Comparison of ENCODE assay signal across 9 mouse cellular contexts in the genomic region with DNA sequence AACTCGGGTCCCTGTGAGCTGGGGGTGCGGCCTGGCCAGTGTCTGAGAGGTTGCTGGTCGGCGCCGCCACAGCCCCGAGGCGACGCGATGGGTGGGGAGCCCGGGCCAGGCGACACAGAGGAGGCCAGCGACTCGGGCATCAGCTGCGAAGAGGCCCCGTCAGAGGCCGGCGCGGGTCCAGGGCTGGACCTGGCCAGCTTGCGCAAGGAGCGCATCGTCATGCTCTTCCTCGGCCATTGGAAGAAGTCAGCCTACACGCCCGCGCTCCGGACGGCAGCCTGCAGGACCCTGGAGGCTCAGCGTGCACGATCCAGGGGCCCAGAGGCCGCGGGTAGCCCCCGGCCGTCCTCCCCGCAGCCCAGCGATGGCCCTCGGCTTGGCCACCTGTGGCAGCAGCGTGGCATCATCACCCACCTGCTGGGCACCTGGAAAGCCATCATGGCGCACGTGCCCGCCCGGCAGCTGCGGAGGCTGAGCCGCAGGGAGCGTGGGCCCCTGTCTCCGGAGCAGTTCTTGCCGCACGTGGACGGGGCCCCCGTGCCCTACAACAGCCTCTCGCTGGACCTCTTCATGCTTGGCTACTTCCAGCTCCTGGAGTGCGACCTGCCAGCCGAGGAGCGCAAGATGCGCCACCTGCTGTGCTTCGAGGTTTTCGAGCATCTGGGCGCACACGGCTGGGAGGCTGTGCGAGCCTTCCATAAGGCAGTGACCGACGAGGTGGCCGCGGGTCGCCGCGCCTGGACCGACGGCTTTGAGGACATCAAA. TPM values are rescaled to one million over a fixed set of nuclear protein-coding genes. Genes with fewer than 3 reads are reported as not detected.
A peak's percentile ranks its signal among the peaks of the same experiment; 100 is the strongest.
DNase-seq lines count a peak whose midpoint lies in the region; ATAC-seq lines count a peak whose summit lies in the region.
"Had no signal": no experiment of that assay in that cellular context is flagged by ENCODE, and none has a peak within 500 bp of the region (broad histone marks: within the 10 kb centered on the region; RNA-seq: fewer than 3 reads in every experiment).

No protein-coding gene starts in this region.

- peak; percentile 17 to 20 for DNase-seq in left cerebral cortex, adult 18-20 months (ENCODE audit: low spot score in 2 of 2)
- no peak for DNase-seq in left cerebral cortex, postnatal 14 days (ENCODE audit: low spot score in 2 of 2)
- DNase-seq in embryonic facial prominence, embryonic 11.5 days (ENCODE audit: low spot score), result peak; percentile 48
- peak; percentile 38 for DNase-seq in hindbrain, embryonic 10.5 days (ENCODE audit: low spot score)
- DNase-seq in ovary, postnatal 36 days (ENCODE audit: low spot score), result no peak
- DNase-seq in left cerebral cortex, postnatal 10 days (ENCODE audit: extremely low spot score in 1 of 2, low spot score in 2 of 2), result no peak

- 0 out of 2 replicates have a peak, but pooled peaks have one; percentile 41 for ATAC-seq in embryonic facial prominence, embryonic 11.5 days (replicated peaks; ENCODE audit: insufficient number of reproducible peaks, low FRiP score, low TSS enrichment, low read depth)
- no peak for ATAC-seq in limb, embryonic 12.5 days (ENCODE audit: insufficient number of reproducible peaks, insufficient read depth, low FRiP score, low TSS enrichment, low read depth)
- ATAC-seq in stomach, embryonic 14.5 days (ENCODE audit: insufficient number of reproducible peaks, insufficient read depth, low FRiP score, low read depth), result no peak

- intact Hi-C loops in left cerebral cortex, postnatal 14 days (cut with DNase I), result no loop called here
- intact Hi-C loops in left cerebral cortex, postnatal 10 days (cut with DNase I), result no loop called here

- peak overlapping the region; percentile 57 for H3K4me2 ChIP-seq in embryonic facial prominence, embryonic 11.5 days (ENCODE audit: low read depth, low read length)
- peak overlapping the region; percentile 58 for H3K4me2 ChIP-seq in limb, embryonic 12.5 days
- H3K4me2 ChIP-seq in stomach, embryonic 14.5 days (replicated peaks; ENCODE audit: low read depth, low read length), result peak overlapping the region; percentile 29
- H3K4me2 ChIP-seq: liver, embryonic 15.5 days had no signal

- 2% methylated on average over 66 of the region's 68 CpGs for WGBS in embryonic facial prominence, embryonic 11.5 days
- 3% methylated on average over 68 of the region's 68 CpGs for whole genome bisulfite sequencing in hindbrain, embryonic 10.5 days
- 4% methylated on average over 68 of the region's 68 CpGs for WGBS in limb, embryonic 12.5 days
- 5% methylated on average over 68 of the region's 68 CpGs for WGBS in stomach, embryonic 14.5 days

- peaks cover 38% of the 10 kb centered on the region for H3K27me3 ChIP-seq in embryonic facial prominence, embryonic 11.5 days (ENCODE audit: control insufficient read depth, insufficient read depth, low read length)
- peaks cover 60% of the 10 kb centered on the region for H3K27me3 ChIP-seq in hindbrain, embryonic 10.5 days (ENCODE audit: insufficient read depth, poor library complexity, severe bottlenecking)
- H3K27me3 ChIP-seq in limb, embryonic 12.5 days, result peaks cover 72% of the 10 kb centered on the region
- H3K27me3 ChIP-seq in stomach, embryonic 14.5 days (ENCODE audit: control insufficient read depth, insufficient read depth, low read length), result peaks cover 31% of the 10 kb centered on the region

- no peak overlapping the region; the same call in 1 of the 2 replicates for H3K27ac ChIP-seq in embryonic facial prominence, embryonic 11.5 days (replicated peaks; ENCODE audit: low read depth, low read length)
- peak overlapping the region; percentile 40; the same call in 1 of the 2 replicates for H3K27ac ChIP-seq in hindbrain, embryonic 10.5 days
- H3K27ac ChIP-seq in limb, embryonic 12.5 days, result no peak overlapping the region
- H3K27ac ChIP-seq in stomach, embryonic 14.5 days (ENCODE audit: low read length), result no peak overlapping the region
- H3K27ac ChIP-seq: liver, embryonic 15.5 days had no signal

- H3K9ac ChIP-seq in embryonic facial prominence, embryonic 11.5 days (replicated peaks; ENCODE audit: low read length), result no peak overlapping the region; the same call in 1 of the 2 replicates
- peak overlapping the region; percentile 12; the same call in 1 of the 2 replicates for H3K9ac ChIP-seq in limb, embryonic 12.5 days (replicated peaks)
- no peak overlapping the region for H3K9ac ChIP-seq in stomach, embryonic 14.5 days (replicated peaks; ENCODE audit: low read depth, low read length)
- H3K9ac ChIP-seq: liver, embryonic 15.5 days had no signal

- no peaks in the 10 kb centered on the region for H3K9me3 ChIP-seq in embryonic facial prominence, embryonic 11.5 days (replicated peaks; ENCODE audit: control insufficient read depth, low read length)
- no peaks in the 10 kb centered on the region for H3K9me3 ChIP-seq in hindbrain, embryonic 10.5 days
- H3K9me3 ChIP-seq in limb, embryonic 12.5 days, result no peaks in the 10 kb centered on the region
- H3K9me3 ChIP-seq in stomach, embryonic 14.5 days (ENCODE audit: control insufficient read depth, low read depth, low read length), result no peaks in the 10 kb centered on the region
- H3K9me3 ChIP-seq: liver, embryonic 15.5 days had no signal

- H3K4me1 ChIP-seq in embryonic facial prominence, embryonic 11.5 days (ENCODE audit: control insufficient read depth, insufficient read depth, low read length), result peaks cover 4% of the 10 kb centered on the region
- H3K4me1 ChIP-seq in hindbrain, embryonic 10.5 days (replicated peaks), result peaks cover 24% of the 10 kb centered on the region
- H3K4me1 ChIP-seq in limb, embryonic 12.5 days (replicated peaks), result peaks cover 14% of the 10 kb centered on the region
- H3K4me1 ChIP-seq in stomach, embryonic 14.5 days (ENCODE audit: control insufficient read depth, insufficient read depth, low read length), result peaks cover 10% of the 10 kb centered on the region; the same call in 1 of the 2 replicates

- no peaks in the 10 kb centered on the region for H3K36me3 ChIP-seq in embryonic facial prominence, embryonic 11.5 days (replicated peaks; ENCODE audit: control insufficient read depth, insufficient read depth, low read depth, low read length)
- H3K36me3 ChIP-seq in hindbrain, embryonic 10.5 days, result no peaks in the 10 kb centered on the region
- H3K36me3 ChIP-seq in limb, embryonic 12.5 days, result no peaks in the 10 kb centered on the region
- H3K36me3 ChIP-seq in stomach, embryonic 14.5 days (ENCODE audit: control insufficient read depth, insufficient read depth, low read length), result no peaks in the 10 kb centered on the region
- H3K36me3 ChIP-seq: liver, embryonic 15.5 days had no signal

- peak overlapping the region; percentile 24 for H3K4me3 ChIP-seq in embryonic facial prominence, embryonic 11.5 days (ENCODE audit: low read depth, low read length)
- H3K4me3 ChIP-seq in hindbrain, embryonic 10.5 days, result peak overlapping the region; percentile 48
- peak overlapping the region; percentile 37 for H3K4me3 ChIP-seq in limb, embryonic 12.5 days (replicated peaks)
- peak overlapping the region; percentile 22 for H3K4me3 ChIP-seq in stomach, embryonic 14.5 days (ENCODE audit: low read depth, low read length)
- H3K4me3 ChIP-seq: liver, embryonic 15.5 days had no signal

RNA-seq across cellular contexts. Expression of gene Klhl30, which starts 5.7 kb away (rescaled TPM):
- under 1 TPM; 0.26 to 0.30 TPM for total RNA-seq in left cerebral cortex, adult 18-20 months (2021)
- total RNA-seq in left cerebral cortex, postnatal 14 days (2021), result under 1 TPM in 1 of 2 experiments, not detected in 1; 0.11 TPM
- 0.40 and 0.55 TPM in 2 replicates for polyA plus RNA-seq in embryonic facial prominence, embryonic 11.5 days (2014; fragmentation: Nextera tagmentation; extraction: Ambion mirVana)
- polyA plus RNA-seq in hindbrain, embryonic 10.5 days (2016; fragmentation: Nextera tagmentation; extraction: Ambion mirVana), result 0.35 and 0.47 TPM in 2 replicates
- 0.82 and 0.84 TPM in 2 replicates for polyA plus RNA-seq in limb, embryonic 12.5 days (2016; fragmentation: Nextera tagmentation; extraction: Ambion mirVana)
- polyA plus RNA-seq in stomach, embryonic 14.5 days (2014; fragmentation: Nextera tagmentation; extraction: Ambion mirVana), result 0.41 and 0.64 TPM in 2 replicates
- not detected for total RNA-seq in left cerebral cortex, postnatal 10 days (2021)

RNA-seq across cellular contexts. Expression of gene Erfe, which starts 21.1 kb away (rescaled TPM):
- under 1 TPM; 0.30 to 0.58 TPM for total RNA-seq in left cerebral cortex, adult 18-20 months (2021)
- total RNA-seq in left cerebral cortex, postnatal 14 days (2021), result under 1 TPM; 0.15 to 0.34 TPM
- 1.3 and 2.0 TPM in 2 replicates for polyA plus RNA-seq in embryonic facial prominence, embryonic 11.5 days (2014; fragmentation: Nextera tagmentation; extraction: Ambion mirVana)
- 0.85 and 1.7 TPM in 2 replicates for polyA plus RNA-seq in hindbrain, embryonic 10.5 days (2016; fragmentation: Nextera tagmentation; extraction: Ambion mirVana)
- polyA plus RNA-seq in limb, embryonic 12.5 days (2016; fragmentation: Nextera tagmentation; extraction: Ambion mirVana), result 1.5 and 1.6 TPM in 2 replicates
- polyA plus RNA-seq in stomach, embryonic 14.5 days (2014; fragmentation: Nextera tagmentation; extraction: Ambion mirVana), result 2.1 and 2.5 TPM in 2 replicates
- under 1 TPM; 0.39 to 0.41 TPM for total RNA-seq in left cerebral cortex, postnatal 10 days (2021)

RNA-seq across cellular contexts. Expression of gene Espnl, which starts 23.2 kb away (rescaled TPM):
- under 1 TPM; 0.16 to 0.26 TPM for total RNA-seq in left cerebral cortex, adult 18-20 months (2021)
- under 1 TPM; 0.13 to 0.15 TPM for total RNA-seq in left cerebral cortex, postnatal 14 days (2021)
- polyA plus RNA-seq in embryonic facial prominence, embryonic 11.5 days (2014; fragmentation: Nextera tagmentation; extraction: Ambion mirVana), result 0.06 and 0.14 TPM in 2 replicates
- polyA plus RNA-seq in hindbrain, embryonic 10.5 days (2016; fragmentation: Nextera tagmentation; extraction: Ambion mirVana), result 0.05 TPM in 1 of 2 replicates, not detected in the other
- 0.08 TPM in 2 replicates for polyA plus RNA-seq in limb, embryonic 12.5 days (2016; fragmentation: Nextera tagmentation; extraction: Ambion mirVana)
- not detected in 2 replicates for polyA plus RNA-seq in stomach, embryonic 14.5 days (2014; fragmentation: Nextera tagmentation; extraction: Ambion mirVana)
- under 1 TPM; 0.13 to 0.14 TPM for total RNA-seq in left cerebral cortex, postnatal 10 days (2021)

RNA-seq across cellular contexts. Expression of gene Scly, which starts 47.0 kb away (rescaled TPM):
- 10 to 100 TPM; 18.8 to 20.8 TPM for total RNA-seq in left cerebral cortex, adult 18-20 months (2021)
- total RNA-seq in left cerebral cortex, postnatal 14 days (2021), result 10 to 100 TPM; 10.5 to 12.7 TPM
- polyA plus RNA-seq in embryonic facial prominence, embryonic 11.5 days (2014; fragmentation: Nextera tagmentation; extraction: Ambion mirVana), result 10.9 and 11.7 TPM in 2 replicates
- 17.9 and 19.1 TPM in 2 replicates for polyA plus RNA-seq in hindbrain, embryonic 10.5 days (2016; fragmentation: Nextera tagmentation; extraction: Ambion mirVana)
- polyA plus RNA-seq in limb, embryonic 12.5 days (2016; fragmentation: Nextera tagmentation; extraction: Ambion mirVana), result 12.3 and 13.7 TPM in 2 replicates
- polyA plus RNA-seq in stomach, embryonic 14.5 days (2014; fragmentation: Nextera tagmentation; extraction: Ambion mirVana), result 10.7 and 13.7 TPM in 2 replicates
- 10 to 100 TPM; 10.4 to 10.5 TPM for total RNA-seq in left cerebral cortex, postnatal 10 days (2021)

RNA-seq across cellular contexts. Expression of gene Ilkap, which starts 53.5 kb away (rescaled TPM):
- 10 to 100 TPM; 60.1 to 64.3 TPM for total RNA-seq in left cerebral cortex, adult 18-20 months (2021)
- total RNA-seq in left cerebral cortex, postnatal 14 days (2021), result 10 to 100 TPM; 49.9 to 56.0 TPM
- polyA plus RNA-seq in embryonic facial prominence, embryonic 11.5 days (2014; fragmentation: Nextera tagmentation; extraction: Ambion mirVana), result 178 and 193 TPM in 2 replicates
- polyA plus RNA-seq in hindbrain, embryonic 10.5 days (2016; fragmentation: Nextera tagmentation; extraction: Ambion mirVana), result 165 and 173 TPM in 2 replicates
- 178 and 186 TPM in 2 replicates for polyA plus RNA-seq in limb, embryonic 12.5 days (2016; fragmentation: Nextera tagmentation; extraction: Ambion mirVana)
- polyA plus RNA-seq in stomach, embryonic 14.5 days (2014; fragmentation: Nextera tagmentation; extraction: Ambion mirVana), result 134 and 146 TPM in 2 replicates
- total RNA-seq in left cerebral cortex, postnatal 10 days (2021), result 10 to 100 TPM; 62.9 to 68.6 TPM

Comparison
In these comparisons a context has a peak if more than half of its experiments do, and no peak if none do; other contexts are left out.
1. DNase-seq: peak in left cerebral cortex, adult 18-20 months (2 of 2), embryonic facial prominence, embryonic 11.5 days (single experiment) and hindbrain, embryonic 10.5 days (single experiment); none in left cerebral cortex, postnatal 14 days (0 of 2), ovary, postnatal 36 days (single experiment) and left cerebral cortex, postnatal 10 days (0 of 2).
2. Peak in every context shown above with its lines, with median percentiles within 50 percentile points of each other: H3K4me2 ChIP-seq and H3K4me3 ChIP-seq.